Mouse (Mus musculus): ENCODE measurements around the gene Vmn1r176. TPM values are rescaled to one million over a fixed set of nuclear protein-coding genes. Genes with fewer than 3 reads are reported as not detected.
"Not testable (repeated sequence)": the region's sequence is repeated elsewhere in the genome, so short reads cannot be mapped to it uniquely, and the experiment has no call there.

The Vmn1r176 gene
- not detected in 2 replicates for polyA plus RNA-seq (2012; rRNA removed)

GRCm38 (mm10) chr7:23837272-23837671 is at the start of gene Vmn1r176:
TSS of gene Vmn1r176 (minus strand) at chr7:23837372.
- not testable (repeated sequence) for H3K36me3 ChIP-seq (ENCODE audit: control insufficient read depth, insufficient read depth, low read length); H3K4me1 ChIP-seq (ENCODE audit: control insufficient read depth, insufficient read depth, insufficient read length, low read length); H3K4me3 ChIP-seq (ENCODE audit: low read depth, low read length); H3K27me3 ChIP-seq (ENCODE audit: control insufficient read depth, insufficient read depth, low read length); H3K27ac ChIP-seq (ENCODE audit: insufficient read depth, low read depth, low read length)
- no CpG with 5 or more reads among the region's 1 CpGs for whole genome bisulfite sequencing

- not testable (repeated sequence) for H3K4me3 ChIP-seq (ENCODE audit: low read depth, low read length); H3K36me3 ChIP-seq (ENCODE audit: control insufficient read depth, insufficient read depth, low read length); H3K4me1 ChIP-seq (ENCODE audit: control insufficient read depth, insufficient read depth, insufficient read length, low read length); H3K27me3 ChIP-seq (ENCODE audit: control insufficient read depth, insufficient read depth, low read length); H3K27ac ChIP-seq (ENCODE audit: insufficient read depth, low read depth, low read length)
- WGBS, result 59% methylated on average over 4 of the region's 4 CpGs
Observed at GRCm38 (mm10) chr7:23876918-23877317, 39.7 kb upstream of the Vmn1r176 start.

GRCm38 (mm10) chr7:23866349-23866748 is 29.2 kb upstream of the Vmn1r176 start, which contains the start of gene Vmn1r177:
TSS of gene Vmn1r177 (minus strand) at chr7:23866449.
- WGBS, result 6% methylated on average over 1 of the region's 1 CpGs
- not testable (repeated sequence) for H3K4me1 ChIP-seq (ENCODE audit: control insufficient read depth, insufficient read depth, insufficient read length, low read length); H3K27me3 ChIP-seq (ENCODE audit: control insufficient read depth, insufficient read depth, low read length); H3K36me3 ChIP-seq (ENCODE audit: control insufficient read depth, insufficient read depth, low read length); H3K27ac ChIP-seq (ENCODE audit: insufficient read depth, low read depth, low read length); H3K4me3 ChIP-seq (ENCODE audit: low read depth, low read length)

GRCm38 (mm10) chr7:23810543-23810942 is 26.6 kb downstream of the Vmn1r176 start, which contains the start of gene Vmn1r175:
TSS of gene Vmn1r175 (minus strand) at chr7:23810643.
- H3K4me3 ChIP-seq (ENCODE audit: low read depth, low read length); H3K27me3 ChIP-seq (ENCODE audit: control insufficient read depth, insufficient read depth, low read length); H3K4me1 ChIP-seq (ENCODE audit: control insufficient read depth, insufficient read depth, insufficient read length, low read length); H3K36me3 ChIP-seq (ENCODE audit: control insufficient read depth, insufficient read depth, low read length); H3K27ac ChIP-seq (ENCODE audit: insufficient read depth, low read depth, low read length): not testable (repeated sequence)

- Histone ChIP-seq H3K27ac (ENCODE audit: insufficient read depth, low read depth, low read length) (no peak overlapping the region), H3K4me3 (ENCODE audit: low read depth, low read length) (no peak overlapping the region), H3K27me3 (ENCODE audit: control insufficient read depth, insufficient read depth, low read length) (no peaks in the 10 kb centered on the region), H3K4me1 (ENCODE audit: control insufficient read depth, insufficient read depth, insufficient read length, low read length) (no peaks in the 10 kb centered on the region), H3K36me3 (ENCODE audit: control insufficient read depth, insufficient read depth, low read length) (no peaks in the 10 kb centered on the region)
- TF ChIP-seq POLR2A (IDR thresholded peaks at IDR 0.05; ENCODE audit: low read depth, low read length), result no peak
- no peak for TF ChIP-seq CTCF (IDR thresholded peaks at IDR 0.05; ENCODE audit: extremely low read depth, insufficient read length, insufficient replicate concordance, low read depth, low read length)
- 84% methylated on average over 6 of the region's 6 CpGs for WGBS
Observed at GRCm38 (mm10) chr7:23784526-23784925, 52.6 kb downstream of the Vmn1r176 start.

Other genes with a start within 250 kb of the Vmn1r176 start
- not detected in 2 replicates for gene Vmn1r170, start 231.2 kb downstream of the Vmn1r176 start, polyA plus RNA-seq (2012; rRNA removed)
- not detected in 2 replicates for gene Vmn1r171, start 206.7 kb downstream of the Vmn1r176 start, polyA plus RNA-seq (2012; rRNA removed)
- gene Vmn1r172, start 179.1 kb downstream of the Vmn1r176 start, polyA plus RNA-seq (2012; rRNA removed), result not detected in 2 replicates
- not detected in 2 replicates for gene Vmn1r173, start 136.7 kb downstream of the Vmn1r176 start, polyA plus RNA-seq (2012; rRNA removed)
- not detected in 2 replicates for gene Vmn1r174, start 85.1 kb downstream of the Vmn1r176 start, polyA plus RNA-seq (2012; rRNA removed)
- gene Vmn1r175, start 26.7 kb downstream of the Vmn1r176 start, polyA plus RNA-seq (2012; rRNA removed), result not detected in 2 replicates
- not detected in 2 replicates for gene Vmn1r177, start 29.1 kb upstream of the Vmn1r176 start, polyA plus RNA-seq (2012; rRNA removed)
- not detected in 2 replicates for gene Vmn1r178, start 54.6 kb upstream of the Vmn1r176 start, polyA plus RNA-seq (2012; rRNA removed)
- gene Vmn1r179, start 89.6 kb upstream of the Vmn1r176 start, polyA plus RNA-seq (2012; rRNA removed), result not detected in 2 replicates
- gene Vmn1r180, start 113.3 kb upstream of the Vmn1r176 start, polyA plus RNA-seq (2012; rRNA removed), result not detected in 2 replicates
- gene Vmn1r181, start 137.2 kb upstream of the Vmn1r176 start, polyA plus RNA-seq (2012; rRNA removed), result not detected in 2 replicates
- gene V1rd19, start 164.3 kb upstream of the Vmn1r176 start, polyA plus RNA-seq (2012; rRNA removed), result not detected in 2 replicates
- not detected in 2 replicates for gene Vmn1r183, start 215.9 kb upstream of the Vmn1r176 start, polyA plus RNA-seq (2012; rRNA removed)
- gene Zfp180, start 244.6 kb upstream of the Vmn1r176 start, polyA plus RNA-seq (2012; rRNA removed), result 3.8 and 7.4 TPM in 2 replicates

All from small intestine, adult 2 months (tissue).